Mouse (Mus musculus) megakaryocyte, embryonic 14.5 days (primary cell): ENCODE data around the gene Lrrtm4.

Experiments
- FLI1 ChIP-seq: IDR thresholded peaks from 2 replicates; pipeline ENCODE4 v1.6.1; 2012; ENCODE audit warnings: low read length, inconsistent platforms, mixed read lengths
- GATA1 ChIP-seq: IDR thresholded peaks from 3 replicates; pipeline ENCODE4 v1.6.1; 2012; ENCODE audit warnings: mixed read lengths, low read length, inconsistent platforms, borderline replicate concordance

DNA sequence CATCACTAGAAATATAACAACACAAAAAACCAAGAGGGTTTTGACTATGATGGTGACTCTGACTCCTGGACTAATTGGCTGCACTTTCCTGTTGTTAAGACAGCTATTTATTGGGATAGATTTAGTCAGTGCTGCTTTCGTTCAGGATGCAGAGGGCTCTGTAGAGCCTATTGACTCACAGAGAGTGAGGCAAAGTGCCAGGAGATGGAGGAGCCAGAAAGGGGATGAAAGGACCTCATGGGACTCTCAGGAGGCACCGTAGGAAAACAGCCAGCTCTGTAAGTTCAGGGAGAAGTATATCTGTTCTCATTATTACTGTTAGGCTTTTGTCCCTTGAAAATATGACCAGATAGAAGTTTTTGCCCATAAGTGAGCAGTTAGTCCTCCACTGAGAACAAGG is 190.8 kb downstream of the Lrrtm4 start:
- TF ChIP-seq GATA1: no peak
- TF ChIP-seq FLI1: no peak
